8 mouse cellular contexts compared by ENCODE assay signal in the genomic region with DNA sequence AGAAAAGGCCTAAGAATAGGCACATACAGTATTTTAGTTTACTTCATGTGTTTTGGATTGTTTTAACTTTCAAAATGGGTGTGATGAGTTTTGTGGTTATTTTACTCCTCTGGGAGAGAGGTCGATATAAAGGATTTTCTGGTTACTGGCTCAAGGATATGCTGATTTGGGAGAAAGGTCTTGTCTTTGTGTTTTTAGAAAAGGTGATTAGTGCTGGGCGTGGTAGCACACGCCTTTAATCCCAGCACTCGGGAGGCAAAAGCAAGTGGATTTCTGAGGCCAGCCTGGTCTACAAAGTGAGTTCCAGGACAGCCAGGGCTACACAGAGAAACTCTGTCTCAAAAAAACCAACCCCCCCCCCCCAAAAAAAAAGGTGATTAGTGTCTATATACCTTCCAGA. TPM values are rescaled to one million over a fixed set of nuclear protein-coding genes. Genes with fewer than 3 reads are reported as not detected.
A peak's percentile ranks its signal among the peaks of the same experiment; 100 is the strongest.
DNase-seq lines count a peak whose midpoint lies in the region; ATAC-seq and TF ChIP-seq lines count a peak whose summit lies in the region.
"Not testable (repeated sequence)": the region's sequence is repeated elsewhere in the genome, so short reads cannot be mapped to it uniquely, and the experiment has no call there.
"Had no signal": no experiment of that assay in that cellular context is flagged by ENCODE, and none has a peak within 500 bp of the region (broad histone marks: within the 10 kb centered on the region; RNA-seq: fewer than 3 reads in every experiment).

No protein-coding gene starts in this region.

- H3K4me3 ChIP-seq in E14TG2a.4 (replicated peaks; ENCODE audit: low read length), result peak overlapping the region; percentile 20; the same call in 1 of the 2 replicates
- not testable (repeated sequence) for H3K4me3 ChIP-seq in ES-Bruce4 (ENCODE audit: low read depth, low read length); midbrain, embryonic 11.5 days (ENCODE audit: low read depth, low read length)

- not testable (repeated sequence) for H3K9ac ChIP-seq in ES-Bruce4 (ENCODE audit: low read depth, poor library complexity, severe bottlenecking); midbrain, embryonic 11.5 days (ENCODE audit: low read length)

- 0 out of 2 replicates have a peak, but pooled peaks have one; percentile 38 for TF ChIP-seq EP300 in ES-Bruce4 (IDR thresholded peaks at IDR 0.05; ENCODE audit: insufficient read depth, low read depth, low read length)

- WGBS in midbrain, embryonic 11.5 days, result 58% methylated on average over 4 of the region's 4 CpGs

- DNase-seq in ES-CJ7 (ENCODE audit: low read depth, low spot score) (peak; percentile 86), R1 (ENCODE audit: low read depth, low spot score) (peak; percentile 62), ZHBTc4 (ENCODE audit: low read depth, low spot score) (peak; percentile 60)
- peak; percentile 14 for DNase-seq in midbrain, embryonic 11.5 days (ENCODE audit: low spot score, missing footprints)

- H3K9me3 ChIP-seq in E14TG2a.4 (ENCODE audit: low read length); ES-Bruce4 (replicated peaks; ENCODE audit: control insufficient read depth, insufficient read depth, low read length, poor library complexity, severe bottlenecking); midbrain, embryonic 11.5 days (ENCODE audit: control insufficient read depth, low read length): not testable (repeated sequence)

- H3K4me2 ChIP-seq in midbrain, embryonic 11.5 days, result not testable (repeated sequence)

- not testable (repeated sequence) for H3K36me3 ChIP-seq in E14TG2a.4 (ENCODE audit: insufficient read depth, low read length); ES-Bruce4 (ENCODE audit: control insufficient read depth, insufficient read depth, low read length, poor library complexity, severe bottlenecking); midbrain, embryonic 11.5 days (ENCODE audit: control insufficient read depth, insufficient read depth, low read length)

- H3K27ac ChIP-seq in ES-Bruce4 (ENCODE audit: insufficient read depth, low read length); midbrain, embryonic 11.5 days (ENCODE audit: low read depth, low read length): not testable (repeated sequence)

- H3K27me3 ChIP-seq in E14TG2a.4 (ENCODE audit: insufficient read depth, low read length); ES-Bruce4 (ENCODE audit: control insufficient read depth, insufficient read depth, low read length, poor library complexity, severe bottlenecking); midbrain, embryonic 11.5 days (ENCODE audit: control insufficient read depth, insufficient read depth, low read length): not testable (repeated sequence)

- ATAC-seq in midbrain, embryonic 11.5 days (ENCODE audit: low FRiP score), result not testable (repeated sequence)

- TF ChIP-seq POLR2A in ES-Bruce4 (IDR thresholded peaks at IDR 0.05; ENCODE audit: insufficient read depth, low read length), result not testable (repeated sequence)

- H3K4me1 ChIP-seq in E14TG2a.4 (replicated peaks; ENCODE audit: low read depth, low read length), result peaks cover 32% of the 10 kb centered on the region
- H3K4me1 ChIP-seq in ES-Bruce4 (ENCODE audit: control insufficient read depth, insufficient read depth, low read length); midbrain, embryonic 11.5 days (ENCODE audit: control insufficient read depth, insufficient read depth, low read length): not testable (repeated sequence)

- not testable (repeated sequence) for TF ChIP-seq CTCF in E14TG2a.4 (conservative IDR thresholded peaks at IDR 0.05; ENCODE audit: low read length); ES-Bruce4 (IDR thresholded peaks at IDR 0.05; ENCODE audit: low read depth, low read length)

RNA-seq across cellular contexts. Expression of a gene that starts 20.1 kb away (rescaled TPM):
- 0.30 and 0.46 TPM in 2 replicates for polyA plus RNA-seq in ES-Bruce4 (2011; ENCODE audit: insufficient read depth, insufficient read length, low read depth, missing spikeins)
- polyA plus RNA-seq in midbrain, embryonic 11.5 days (2014; fragmentation: Nextera tagmentation; extraction: Ambion mirVana), result 0.98 and 1.0 TPM in 2 replicates
- polyA plus RNA-seq: C2C12, Patski had no signal

Comparison
In these comparisons a context has a peak if more than half of its experiments do, and no peak if none do; other contexts are left out.
1. DNase-seq: peak in every context shown above with its lines; median percentile 86 in ES-CJ7; 62 in R1; 60 in ZHBTc4; 14 in midbrain, embryonic 11.5 days.